Mouse (Mus musculus) gonadal fat pad, adult 2 months (tissue): ENCODE measurements around the gene Tbcc. TPM values are rescaled to one million over a fixed set of nuclear protein-coding genes. Genes with fewer than 3 reads are reported as not detected.

Experiments
- DNase-seq: peaks from one replicate; pipeline ENCODE4 v3.0.0-alpha.2; 2012; ENCODE audit warnings: low read depth
- polyA plus RNA-seq: library from polyadenylated mRNA; depleted of rRNA; stranded (reverse); fragments of >200 nt; gene quantifications from 2 replicates; pipeline ENCODE4 v1.2.3, GENCODE M21; 2012

Gene Tbcc
- polyA plus RNA-seq, 1 experiment, result 29.6 TPM

GRCm38 (mm10) chr17:46870204-46870798 is 20.2 kb upstream of the Tbcc start:
- DNase-seq, result no peak

- no peak for DNase-seq
Measured at GRCm38 (mm10) chr17:46870913-46871312, 19.6 kb upstream of the Tbcc start.

- DNase-seq, result no peak
Measured at GRCm38 (mm10) chr17:46872806-46873205, 17.7 kb upstream of the Tbcc start.

- no peak for DNase-seq
Measured at GRCm38 (mm10) chr17:46874133-46874532, 16.4 kb upstream of the Tbcc start.

GRCm38 (mm10) chr17:46875626-46876025 is 14.9 kb upstream of the Tbcc start:
- no peak for DNase-seq

GRCm38 (mm10) chr17:46876371-46876950 is 14.0 kb upstream of the Tbcc start:
- no peak for DNase-seq

GRCm38 (mm10) chr17:46877061-46877460 is 13.4 kb upstream of the Tbcc start:
- no peak for DNase-seq

GRCm38 (mm10) chr17:46879841-46880311 is 10.6 kb upstream of the Tbcc start:
- DNase-seq, result no peak

- DNase-seq, result no peak
Measured at GRCm38 (mm10) chr17:46880322-46880721, 10.2 kb upstream of the Tbcc start.

GRCm38 (mm10) chr17:46881728-46882127 is 8.8 kb upstream of the Tbcc start:
- DNase-seq, result no peak

- DNase-seq, result no peak
Measured at GRCm38 (mm10) chr17:46883107-46883506, 7.4 kb upstream of the Tbcc start.

- DNase-seq, result no peak
Measured at GRCm38 (mm10) chr17:46884766-46885165, 5.7 kb upstream of the Tbcc start.

- DNase-seq, result no peak
Measured at GRCm38 (mm10) chr17:46885218-46885909, 5.1 kb upstream of the Tbcc start.

GRCm38 (mm10) chr17:46885910-46886643 is 4.4 kb upstream of the Tbcc start:
- DNase-seq, result no peak

- DNase-seq, result no peak
Measured at GRCm38 (mm10) chr17:46888511-46889212, 1.8 kb upstream of the Tbcc start.

- DNase-seq, result no peak
Measured at GRCm38 (mm10) chr17:46889450-46890084, 917 bp upstream of the Tbcc start.

- DNase-seq, result no peak
Measured at GRCm38 (mm10) chr17:46890843-46891594, 535 bp downstream of the Tbcc start.

GRCm38 (mm10) chr17:46895426-46895825 is 4.9 kb downstream of the Tbcc start:
- DNase-seq, result no peak

- DNase-seq, result no peak
Measured at GRCm38 (mm10) chr17:46897221-46897950, 6.9 kb downstream of the Tbcc start.

GRCm38 (mm10) chr17:46900941-46901340 is 10.5 kb downstream of the Tbcc start:
- DNase-seq, result no peak
